Mouse (Mus musculus) gastrocnemius, adult 2 months (tissue): Measurements from ENCODE around the gene Syn2. TPM values are rescaled to one million over a fixed set of nuclear protein-coding genes. Genes with fewer than 3 reads are reported as not detected.
A peak's percentile ranks its signal among the peaks of the same experiment; 100 is the strongest.

Source experiments
- DNase-seq: peaks from one replicate; pipeline ENCODE4 v3.0.0; 2022
- H3K27ac ChIP-seq: fragments of 200-600 bp; 2 replicates; pipeline ENCODE4 v1.8.1; 2022; ENCODE audit warnings: mild to moderate bottlenecking
- H3K4me3 ChIP-seq: fragments of 200-600 bp; 2 replicates; pipeline ENCODE4 v1.8.1; 2022; ENCODE audit warnings: mild to moderate bottlenecking, moderate library complexity
- CTCF ChIP-seq: fragments of 200-600 bp; IDR thresholded peaks from 2 replicates; pipeline ENCODE4 v1.8.1; 2022; ENCODE audit warnings: antibody characterized with exemption, mild to moderate bottlenecking, moderate library complexity
- intact Hi-C: fragments of 180-260 bp; cut with DNase I; formaldehyde crosslinking; loops from one replicate; pipeline ENCODE4 v1.15.1; 2025
- total RNA-seq, 2 experiments: library from RNA; stranded (reverse); gene quantifications; 2 replicates each; pipeline ENCODE4 v1.2.3; 2021

Gene Syn2
- total RNA-seq, 2 experiments from 2014 or later, result 0.87 to 1.5 TPM

DNA sequence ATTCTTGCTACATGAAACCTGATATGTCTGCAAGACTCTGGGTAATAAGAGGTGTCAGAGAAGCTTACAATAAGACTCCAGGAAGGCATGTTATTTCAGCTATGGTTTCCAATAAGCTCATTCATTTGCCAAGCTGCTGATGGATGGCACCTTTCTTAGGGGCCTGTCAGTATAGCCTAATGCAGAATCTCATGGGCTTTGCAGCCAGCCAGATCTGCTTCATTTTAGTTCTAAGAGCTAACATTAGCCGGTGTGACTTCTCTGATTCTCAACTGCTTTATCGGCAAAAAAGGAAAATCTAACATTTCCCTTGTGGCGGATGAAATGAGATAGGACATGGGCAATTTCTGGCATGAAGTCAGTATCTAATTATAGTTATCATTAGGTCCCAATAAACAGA is 7.9 kb upstream of the Syn2 start:
- Histone ChIP-seq H3K4me3 (no peak overlapping the region), H3K27ac (no peak overlapping the region)
- no peak for TF ChIP-seq CTCF
- no peak for DNase-seq
- intact Hi-C loops, result no loop called here

DNA sequence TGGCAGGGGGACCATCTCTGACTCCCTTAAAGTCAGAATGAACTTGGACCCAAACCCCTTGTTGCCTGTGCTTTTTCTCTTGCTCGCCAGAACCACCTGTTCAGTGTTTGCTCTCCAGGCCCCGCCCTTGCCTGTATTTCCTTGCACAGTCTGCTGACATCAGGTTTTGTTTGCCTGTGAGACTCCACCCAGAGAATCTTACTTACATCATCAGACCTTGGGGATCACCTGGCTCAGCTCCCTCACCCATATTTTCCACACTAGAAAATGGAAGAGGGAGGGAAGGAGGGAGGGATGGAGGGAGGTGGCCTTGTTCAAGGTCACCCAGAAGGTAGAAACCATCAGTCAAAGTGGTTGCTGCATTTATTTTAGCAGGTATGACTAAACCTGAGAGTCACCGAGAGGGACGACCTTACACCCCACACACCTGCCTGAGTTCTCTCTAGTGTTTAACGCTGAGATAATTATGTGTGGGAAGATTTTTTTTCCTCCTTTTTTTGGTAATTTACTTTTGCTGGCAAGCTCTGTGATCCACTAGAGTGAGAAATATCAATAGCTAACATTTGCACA is 7.4 kb upstream of the Syn2 start:
- no peak for DNase-seq
- H3K4me3 ChIP-seq, result no peak overlapping the region
- H3K27ac ChIP-seq, result no peak overlapping the region
- intact Hi-C loops, result no loop called here
- TF ChIP-seq CTCF, result no peak

DNA sequence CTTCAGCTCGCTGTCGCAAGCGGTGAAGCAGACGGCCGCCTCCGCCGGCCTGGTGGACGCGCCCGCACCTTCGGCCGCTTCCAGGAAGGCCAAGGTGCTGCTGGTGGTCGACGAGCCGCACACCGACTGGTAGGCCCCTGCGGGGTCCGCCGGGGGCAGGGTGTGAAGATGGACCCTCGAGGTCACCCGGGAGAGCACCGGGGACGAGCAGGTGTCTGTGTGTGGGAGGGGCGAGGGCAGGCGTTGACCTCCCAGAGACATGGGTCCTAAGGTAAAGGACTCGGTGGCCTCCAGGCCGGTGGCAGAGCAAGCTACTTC is 589 bp downstream of the Syn2 start:
- intact Hi-C loops, result no loop called here
- no peak for TF ChIP-seq CTCF
- no peak overlapping the region for H3K27ac ChIP-seq
- peak overlapping the region; percentile 73 for H3K4me3 ChIP-seq
- DNase-seq, result peak; percentile 17

DNA sequence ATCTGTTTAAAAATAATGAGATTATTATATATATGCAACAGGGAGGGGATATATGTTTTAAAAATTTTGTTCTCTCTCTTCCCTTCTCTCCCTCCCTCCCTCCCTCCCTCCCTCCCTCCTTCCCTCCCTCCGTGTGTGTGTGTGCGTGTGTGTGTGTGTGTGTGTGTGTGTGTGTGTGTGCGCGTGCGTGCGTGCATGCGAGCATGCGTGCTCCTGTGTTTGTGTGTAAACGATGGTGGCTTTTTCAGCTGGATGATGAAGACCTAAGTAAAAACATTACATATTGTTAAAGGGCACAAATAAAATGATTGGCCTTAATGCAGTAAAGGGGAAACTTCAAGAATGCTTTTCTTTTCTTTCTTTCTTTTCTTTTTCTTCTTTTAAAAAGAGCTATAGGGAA is 1.5 kb downstream of the Syn2 start:
- H3K27ac ChIP-seq, result no peak overlapping the region
- intact Hi-C loops, result no loop called here
- DNase-seq, result no peak
- H3K4me3 ChIP-seq, result no peak overlapping the region
- TF ChIP-seq CTCF, result no peak

DNA sequence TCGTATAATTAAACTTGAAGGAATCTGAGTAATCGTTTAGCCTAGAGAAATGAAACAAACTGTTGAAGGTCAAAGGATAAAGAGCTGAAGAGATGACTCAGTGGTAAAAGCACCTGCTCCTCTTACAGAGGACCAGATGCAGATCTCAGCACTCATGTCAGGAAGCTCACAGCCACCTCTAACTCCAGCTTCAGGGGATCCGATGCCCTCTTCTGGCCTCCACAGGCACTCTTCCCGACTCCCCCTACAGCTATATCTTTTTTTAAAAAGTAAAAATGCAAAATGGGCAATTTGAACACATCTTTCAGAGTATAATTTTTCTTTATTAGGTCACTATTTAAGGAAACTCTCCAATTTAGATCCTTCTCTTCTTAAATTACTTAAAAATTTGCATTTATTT is 6.7 kb downstream of the Syn2 start:
- no peak overlapping the region for H3K4me3 ChIP-seq
- H3K27ac ChIP-seq, result no peak overlapping the region
- TF ChIP-seq CTCF, result no peak
- intact Hi-C loops, result no loop called here
- DNase-seq, result no peak

DNA sequence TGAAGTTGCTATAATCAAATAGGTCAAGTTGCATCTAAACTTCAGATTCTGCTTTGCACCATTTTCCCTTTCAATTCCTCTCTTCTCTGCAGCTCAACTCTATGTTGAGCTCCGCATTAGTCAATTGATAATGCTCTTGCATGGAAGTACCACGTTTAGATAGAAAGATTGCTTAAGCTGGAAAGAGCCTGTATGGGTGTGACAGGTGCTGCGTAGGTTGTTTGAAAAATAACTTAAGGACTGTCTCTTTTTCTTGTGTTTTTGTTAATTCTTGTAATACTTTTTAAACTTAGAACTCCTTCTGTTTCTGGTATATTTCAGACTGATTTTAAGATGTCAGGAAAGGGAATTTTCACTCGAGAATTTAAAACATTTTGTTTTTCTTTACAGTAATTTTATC is 26.5 kb downstream of the Syn2 start:
- intact Hi-C loops, result no loop called here
- no peak for TF ChIP-seq CTCF
- Histone ChIP-seq H3K27ac (no peak overlapping the region), H3K4me3 (no peak overlapping the region)
- DNase-seq, result no peak

DNA sequence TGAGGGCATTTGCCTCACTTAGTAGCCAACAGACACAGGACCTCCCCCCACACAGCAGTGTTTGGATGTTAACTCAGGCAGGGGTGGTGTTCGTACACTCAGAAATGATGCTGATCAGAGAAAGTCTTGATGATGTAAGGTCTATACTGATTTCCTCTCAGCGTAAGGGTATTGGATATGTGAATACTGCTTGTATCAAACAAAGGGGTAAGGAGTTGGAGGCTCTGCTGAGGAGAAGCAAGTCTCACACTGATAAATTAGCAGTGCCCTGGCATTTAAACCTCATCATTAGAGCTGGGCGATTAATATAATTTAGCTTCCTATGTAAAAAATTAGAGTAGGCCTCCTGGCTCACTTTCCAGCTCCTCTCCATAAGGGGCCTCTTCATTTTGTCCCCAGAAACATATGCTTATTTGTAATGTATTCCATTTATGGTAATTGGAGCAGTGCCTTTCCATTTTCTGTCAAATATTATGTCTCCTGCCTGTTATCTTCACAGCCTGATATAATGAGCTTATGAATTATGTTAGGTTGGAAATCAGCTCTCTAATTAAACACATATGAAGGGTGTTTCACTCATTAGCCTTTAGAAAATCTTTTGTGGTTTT is 31.3 kb downstream of the Syn2 start:
- Histone ChIP-seq H3K4me3 (no peak overlapping the region), H3K27ac (no peak overlapping the region)
- DNase-seq, result no peak
- no peak for TF ChIP-seq CTCF
- intact Hi-C loops, result no loop called here

DNA sequence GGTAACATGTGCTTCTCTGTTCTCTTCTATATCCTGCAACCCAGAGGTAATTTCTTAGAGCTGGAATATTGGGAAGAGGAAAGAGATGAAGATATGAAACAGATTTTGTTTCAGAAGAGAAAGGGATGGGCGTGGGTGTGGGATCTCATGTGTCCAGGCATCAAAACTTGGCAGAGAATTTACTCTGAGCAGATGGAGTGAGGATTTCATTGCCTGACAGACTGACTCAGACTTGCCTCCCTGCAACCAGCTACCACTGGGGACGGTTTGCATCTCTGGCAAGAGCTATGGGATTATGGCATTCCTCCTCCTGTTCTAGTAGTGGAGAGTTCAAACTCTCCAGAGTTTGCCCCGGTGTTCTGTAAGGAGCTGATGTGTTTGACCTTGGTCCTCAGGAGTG is 34.2 kb downstream of the Syn2 start:
- intact Hi-C loops, result no loop called here
- TF ChIP-seq CTCF, result no peak
- DNase-seq, result no peak

DNA sequence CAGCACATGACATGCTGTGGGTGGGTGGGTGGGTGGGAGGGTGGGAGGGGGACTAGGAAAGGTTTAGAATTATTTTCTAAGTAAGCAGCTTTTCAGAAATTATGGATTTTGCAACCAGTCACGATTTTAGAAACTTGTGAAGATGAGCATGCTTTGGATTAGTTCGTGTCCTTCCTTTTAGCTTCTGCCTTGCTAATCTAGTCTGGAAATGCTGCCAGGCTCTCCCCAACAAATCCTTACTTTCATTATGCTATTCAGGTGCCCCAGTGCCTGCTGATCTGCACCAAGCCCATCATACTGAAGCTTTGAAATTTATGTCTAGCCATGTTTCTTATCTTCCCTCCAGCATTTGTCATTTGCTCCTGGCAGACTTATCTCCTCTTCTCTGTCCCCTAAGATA is 34.8 kb downstream of the Syn2 start:
- Histone ChIP-seq H3K4me3 (no peak overlapping the region), H3K27ac (no peak overlapping the region)
- no peak for DNase-seq
- intact Hi-C loops, result no loop called here
- TF ChIP-seq CTCF, result no peak

More for the DNA sequence above, 34.2 kb downstream of the Syn2 start:
- no peak overlapping the region for H3K4me3 ChIP-seq
- no peak overlapping the region for H3K27ac ChIP-seq

DNA sequence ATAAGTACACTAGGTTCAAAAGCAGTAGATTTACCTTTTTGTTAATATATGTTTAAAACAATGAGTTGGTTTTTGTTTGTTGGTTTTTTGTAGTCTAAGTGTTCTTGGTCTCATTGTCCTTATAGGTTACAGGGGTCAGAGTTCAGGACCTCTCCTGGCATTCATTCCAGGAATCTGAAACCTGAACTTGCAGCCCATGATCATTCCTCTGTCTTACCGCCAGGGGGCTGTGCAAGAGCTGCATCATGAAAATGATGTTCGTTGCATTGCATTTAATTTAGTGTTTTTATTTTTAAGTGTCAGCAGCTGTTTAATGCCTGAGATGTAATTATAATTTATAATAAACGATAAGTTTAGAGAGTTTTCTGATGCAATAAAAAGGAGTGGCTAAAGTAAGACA is 40.1 kb downstream of the Syn2 start:
- Histone ChIP-seq H3K27ac (no peak overlapping the region), H3K4me3 (no peak overlapping the region)
- intact Hi-C loops, result loop anchor here (2.0 kb wide), 2 partner anchors 92 to 364 kb away; no protein-coding TSS in a partner anchor
- peak; percentile 71 for TF ChIP-seq CTCF
- no peak for DNase-seq

DNA sequence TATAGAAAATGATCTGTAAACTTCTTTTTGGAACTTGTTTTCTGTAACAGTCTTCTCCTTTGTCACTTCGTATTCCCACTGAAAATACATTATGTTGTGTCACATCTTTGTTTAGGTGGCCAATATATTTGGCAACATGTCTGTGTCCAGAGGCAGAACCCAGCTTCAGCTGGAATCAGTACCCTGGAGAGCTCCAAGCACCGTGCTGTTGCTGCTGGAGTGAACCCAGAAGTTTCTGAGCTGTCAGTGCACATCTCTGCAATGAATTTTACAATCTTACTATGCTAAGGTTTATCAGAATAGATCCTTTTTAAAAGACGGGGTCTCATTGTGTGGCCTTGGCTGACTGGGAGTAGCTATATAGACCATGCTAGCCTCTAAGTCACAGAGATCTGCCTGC is 44.1 kb downstream of the Syn2 start:
- intact Hi-C loops, result no loop called here
- DNase-seq, result peak; percentile 20
- no peak overlapping the region for H3K4me3 ChIP-seq
- no peak overlapping the region for H3K27ac ChIP-seq
- no peak for TF ChIP-seq CTCF

DNA sequence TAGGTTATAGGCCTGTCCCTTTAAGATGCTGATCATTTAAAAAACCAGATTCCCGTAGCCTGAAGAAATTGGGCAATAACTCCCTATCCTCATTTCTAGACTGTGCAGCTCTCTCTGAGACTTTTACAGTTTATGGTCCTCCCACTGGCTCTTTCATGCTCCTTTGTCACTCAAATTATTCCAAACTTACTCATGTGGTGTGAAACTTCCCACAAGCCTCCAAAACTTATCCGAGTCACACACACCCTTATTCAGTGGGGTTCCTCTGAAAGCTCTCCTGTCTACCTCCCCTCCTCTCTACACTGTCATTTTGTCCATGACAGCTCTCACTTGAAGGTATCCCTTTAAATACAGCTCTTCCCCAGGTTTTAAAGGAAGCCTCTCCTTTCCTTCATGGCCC is 46.4 kb downstream of the Syn2 start:
- Histone ChIP-seq H3K4me3 (no peak overlapping the region), H3K27ac (no peak overlapping the region)
- intact Hi-C loops, result no loop called here
- DNase-seq, result no peak
- no peak for TF ChIP-seq CTCF

DNA sequence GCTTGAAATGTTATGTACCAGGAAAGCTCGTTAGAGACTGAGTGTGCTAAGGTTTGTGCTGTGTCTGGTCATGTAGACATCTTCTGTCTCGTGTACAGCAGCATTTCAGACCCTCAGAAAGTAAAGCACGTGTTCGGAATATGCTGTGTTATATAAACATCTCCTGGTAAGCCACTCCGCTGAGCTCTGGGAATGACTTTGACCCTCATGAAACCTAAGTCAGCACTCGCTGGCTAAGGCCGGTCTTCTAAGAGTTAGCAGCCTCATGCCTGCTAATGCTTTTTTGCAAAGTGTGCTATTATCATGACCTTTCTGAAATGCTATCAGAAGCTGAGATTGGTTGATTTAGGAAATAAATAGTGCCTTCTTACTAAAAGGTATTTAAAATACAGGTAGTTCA is 56.4 kb downstream of the Syn2 start:
- DNase-seq, result no peak
- no peak for TF ChIP-seq CTCF
- no peak overlapping the region for H3K4me3 ChIP-seq
- intact Hi-C loops, result no loop called here
- H3K27ac ChIP-seq, result no peak overlapping the region

DNA sequence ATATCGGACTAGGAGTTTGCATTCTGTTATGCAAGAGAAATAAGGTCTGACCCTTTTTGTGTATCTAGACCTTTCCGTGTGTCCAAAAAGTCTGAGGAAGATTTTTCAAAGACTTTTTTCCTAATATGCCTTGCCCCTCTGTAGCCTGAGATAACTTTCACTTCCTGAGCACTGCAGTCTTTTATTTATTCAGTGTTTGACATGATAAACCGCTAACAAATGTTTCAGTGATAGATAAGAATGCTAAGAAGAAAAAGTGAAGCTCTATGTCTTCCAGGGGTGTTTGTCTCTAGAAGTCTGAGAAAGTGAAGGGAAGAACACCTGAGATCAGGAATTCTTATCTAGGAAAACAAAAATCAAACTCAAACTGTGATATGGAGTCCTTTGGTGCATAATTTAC is 66.1 kb downstream of the Syn2 start:
- no peak for TF ChIP-seq CTCF
- Histone ChIP-seq H3K27ac (no peak overlapping the region), H3K4me3 (no peak overlapping the region)
- intact Hi-C loops, result no loop called here
- DNase-seq, result no peak

DNA sequence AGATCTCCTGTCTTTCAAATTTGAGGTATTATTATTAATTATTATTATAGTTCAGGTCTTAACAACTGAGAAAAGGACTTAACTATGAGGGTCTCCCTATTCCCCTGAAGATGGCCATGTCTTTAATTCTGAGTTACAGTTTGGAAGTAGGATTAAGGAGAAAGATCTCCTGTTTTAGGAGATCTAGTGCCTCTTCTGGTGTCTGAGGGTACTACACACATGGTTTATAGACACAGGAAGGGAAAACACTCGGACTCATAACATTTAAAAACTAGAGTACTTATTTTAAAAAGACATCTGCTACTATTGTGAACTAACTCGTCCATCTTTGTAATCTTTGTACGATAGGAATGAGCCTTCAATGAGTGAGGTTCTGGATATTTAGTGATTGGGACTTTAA is 68.3 kb downstream of the Syn2 start:
- no peak for DNase-seq
- TF ChIP-seq CTCF, result no peak
- intact Hi-C loops, result no loop called here
- Histone ChIP-seq H3K4me3 (no peak overlapping the region), H3K27ac (no peak overlapping the region)
